Mouse (Mus musculus) bone marrow, adult 2 months (tissue): Measurements from ENCODE around the gene Btn2a2.
"Not testable (repeated sequence)": the region's sequence is repeated elsewhere in the genome, so short reads cannot be mapped to it uniquely, and the experiment has no call there.

Experiments
- CTCF ChIP-seq: fragments of 200-500 bp; IDR thresholded peaks from 2 replicates; pipeline ENCODE4 v1.5.1; 2011; ENCODE audit warnings: low read length, control low read depth; ENCODE audit not compliant: control insufficient read depth, insufficient read depth
- POLR2A ChIP-seq: fragments of 200-500 bp; IDR thresholded peaks from 2 replicates; pipeline ENCODE4 v1.6.1; 2011; ENCODE audit warnings: low read depth, mild to moderate bottlenecking, control low read depth, low read length, borderline replicate concordance; ENCODE audit not compliant: control insufficient read depth

DNA sequence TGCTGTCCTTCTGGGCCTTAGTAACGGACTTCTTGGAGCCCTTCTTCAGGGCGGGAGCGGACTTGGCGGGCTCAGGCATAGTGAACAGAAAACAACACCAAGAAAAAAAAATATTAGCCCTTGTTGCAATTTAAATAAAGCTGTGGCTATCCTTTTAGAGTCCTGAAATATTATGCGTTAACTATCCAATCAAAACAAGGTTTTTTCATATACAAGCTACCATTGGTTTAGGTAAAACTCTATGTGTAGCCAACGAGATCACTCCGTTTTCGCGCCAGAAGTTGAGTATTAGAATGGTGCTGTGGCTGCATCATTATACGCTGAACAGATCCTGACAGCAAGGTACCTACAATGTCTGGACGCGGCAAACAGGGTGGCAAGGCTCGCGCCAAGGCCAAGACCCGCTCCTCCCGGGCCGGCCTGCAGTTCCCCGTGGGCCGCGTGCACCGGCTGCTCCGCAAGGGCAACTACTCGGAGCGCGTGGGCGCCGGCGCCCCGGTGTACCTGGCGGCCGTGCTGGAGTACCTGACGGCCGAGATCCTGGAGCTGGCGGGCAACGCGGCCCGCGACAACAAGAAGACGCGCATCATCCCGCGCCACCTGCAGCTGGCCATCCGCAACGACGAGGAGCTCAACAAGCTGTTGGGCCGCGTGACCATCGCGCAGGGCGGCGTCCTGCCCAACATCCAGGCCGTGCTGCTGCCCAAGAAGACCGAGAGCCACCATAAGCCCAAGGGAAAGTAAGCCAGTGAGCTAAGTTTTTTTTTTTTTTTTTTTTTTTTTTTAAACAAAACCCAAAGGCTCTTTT, 45.1 kb upstream of the Btn2a2 start, which contains the start of gene Hist1h2af:
- not testable (repeated sequence) for TF ChIP-seq CTCF
- peak; percentile 90; the same call in 1 of the 2 replicates for TF ChIP-seq POLR2A
